Mouse (Mus musculus): ENCODE measurements at regions not wholly inside any gene's neighbourhood (a gene's known extent, or its start where the extent isn't known, plus 50 kb on each side); places are given as distances from the start of the nearest gene placed in this dataset.

- no peak for TF ChIP-seq CTCF (IDR thresholded peaks at IDR 0.05; ENCODE audit: borderline replicate concordance, extremely low read depth, insufficient read depth, insufficient read length)
- no peak for TF ChIP-seq POLR2A (IDR thresholded peaks at IDR 0.05; ENCODE audit: borderline replicate concordance, extremely low read depth, insufficient read depth, insufficient read length, poor library complexity, severe bottlenecking)
Observed at GRCm38 (mm10) chr2:61159761-61160160, 196.8 kb upstream of the Rbms1 start.
